Mouse (Mus musculus): Measurements from ENCODE around the gene Ccdc187.
A peak's percentile ranks its signal among the peaks of the same experiment; 100 is the strongest.

DNA sequence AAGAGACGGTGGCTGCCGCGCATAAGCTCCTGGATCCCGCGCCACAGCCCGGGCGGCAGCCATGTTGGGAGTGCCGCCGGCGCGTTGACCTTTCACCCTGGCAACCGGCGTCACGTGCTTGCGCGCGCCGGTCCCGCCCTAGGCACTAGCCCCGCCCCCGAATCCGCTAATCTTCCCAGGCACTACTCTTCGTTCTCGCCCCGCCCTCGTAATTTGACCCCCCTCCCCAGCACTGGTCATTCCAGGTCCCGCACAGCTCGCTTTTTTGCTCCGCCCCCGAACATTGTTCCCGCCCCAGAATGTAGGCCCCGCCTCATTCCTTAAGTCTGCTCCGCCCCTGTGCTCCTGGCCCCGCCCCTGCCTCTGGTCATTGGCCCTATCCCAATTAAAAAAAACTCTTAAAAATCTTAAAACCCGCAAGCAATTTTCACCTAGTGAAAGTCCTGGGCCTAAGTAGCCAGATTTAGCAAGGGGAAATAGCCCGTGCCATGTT, 57.0 kb downstream of the Ccdc187 start, which contains the start of gene Qsox2:
- TF ChIP-seq POLR2A (IDR thresholded peaks at IDR 0.05; ENCODE audit: extremely low read depth, insufficient read depth, low read length) (peak; percentile 67; the same call in 1 of the 2 replicates), CTCF (IDR thresholded peaks at IDR 0.05; ENCODE audit: extremely low read depth, insufficient read depth, low read length) (no peak)
